Mouse (Mus musculus) c-Kit-positive CD71-positive TER-119-negative erythroid progenitor cells, embryonic 14.5 days (primary cell): ENCODE results near the gene Dido1.

Experiments
- DNase-seq: peaks from one replicate; pipeline ENCODE4 v3.0.0-alpha.2; 2013; ENCODE audit warnings: low read depth

Gene Dido1

GRCm38 (mm10) chr2:180709923-180710272, at the start of gene Dido1, which contains the start of gene Gid8:
Dido1 (minus strand) TSS chr2:180709999.
Gid8 (plus strand) TSS chr2:180710117.
- DNase-seq, result peak; percentile 95

- no peak for DNase-seq
Measured at GRCm38 (mm10) chr2:180758513-180759263, 48.9 kb upstream of the Dido1 start.

DNA sequence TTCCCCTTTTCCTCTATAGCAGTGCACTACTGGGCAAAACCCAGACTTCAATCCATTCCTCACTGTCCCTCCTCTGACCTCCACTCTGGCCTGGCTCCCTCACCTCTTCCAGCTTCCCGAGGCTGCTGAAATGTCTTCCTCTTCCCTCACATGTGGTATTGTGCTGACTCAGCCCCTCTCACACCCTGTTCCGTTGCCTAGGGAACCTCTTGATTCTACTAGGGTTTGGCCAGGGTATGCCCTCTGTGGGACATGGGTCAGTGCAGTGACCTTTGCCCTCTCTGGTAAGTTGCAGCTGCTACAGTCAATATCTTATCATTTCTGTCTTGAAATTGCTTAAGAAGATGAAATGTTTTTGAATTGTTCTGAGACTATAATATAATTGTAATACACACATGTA, 47.0 kb upstream of the Dido1 start:
- no peak for DNase-seq

DNA sequence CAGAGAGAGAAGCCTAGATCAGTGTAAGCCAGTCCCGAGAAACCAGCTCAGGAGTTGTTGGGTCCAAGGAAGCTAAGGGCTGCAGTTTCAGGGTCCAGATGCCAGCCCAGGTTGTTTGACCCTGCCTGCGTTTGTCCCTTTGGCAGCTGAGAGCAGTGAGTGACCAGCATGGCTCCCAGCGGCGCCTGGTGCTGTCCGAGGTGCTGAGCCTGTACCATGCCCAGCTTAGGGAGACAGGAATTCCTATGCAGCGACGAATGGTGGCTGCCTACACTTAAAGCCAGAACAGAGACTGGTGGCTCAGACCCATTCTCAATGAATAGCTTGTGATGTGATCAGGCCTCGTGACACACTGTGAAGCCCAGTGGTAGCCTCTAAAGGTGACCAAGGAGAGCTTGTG, 46.1 kb upstream of the Dido1 start:
- no peak for DNase-seq

GRCm38 (mm10) chr2:180754976-180755688, 45.3 kb upstream of the Dido1 start:
- DNase-seq, result no peak

DNA sequence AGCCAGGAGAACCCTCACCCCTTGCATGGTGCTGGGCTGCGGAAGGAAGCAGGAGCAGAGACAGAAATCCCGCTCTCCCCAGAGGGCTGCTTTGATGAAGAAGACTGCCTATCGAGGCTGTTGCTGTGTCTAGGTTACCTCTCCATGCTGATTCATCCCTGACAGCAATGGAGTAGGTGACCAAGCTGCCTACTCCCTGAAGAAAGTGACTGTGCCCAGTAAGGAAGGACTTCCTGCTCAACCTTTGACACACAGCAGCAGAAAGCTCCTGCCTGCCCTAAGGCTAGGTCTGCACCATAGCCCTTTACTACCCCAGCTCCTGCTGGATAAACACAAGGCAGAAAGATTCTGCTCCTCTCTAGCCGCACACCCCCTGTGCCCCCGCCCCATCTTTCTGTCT, 39.1 kb upstream of the Dido1 start:
- no peak for DNase-seq

- no peak for DNase-seq
Measured at GRCm38 (mm10) chr2:180746569-180747192, 36.9 kb upstream of the Dido1 start.

DNA sequence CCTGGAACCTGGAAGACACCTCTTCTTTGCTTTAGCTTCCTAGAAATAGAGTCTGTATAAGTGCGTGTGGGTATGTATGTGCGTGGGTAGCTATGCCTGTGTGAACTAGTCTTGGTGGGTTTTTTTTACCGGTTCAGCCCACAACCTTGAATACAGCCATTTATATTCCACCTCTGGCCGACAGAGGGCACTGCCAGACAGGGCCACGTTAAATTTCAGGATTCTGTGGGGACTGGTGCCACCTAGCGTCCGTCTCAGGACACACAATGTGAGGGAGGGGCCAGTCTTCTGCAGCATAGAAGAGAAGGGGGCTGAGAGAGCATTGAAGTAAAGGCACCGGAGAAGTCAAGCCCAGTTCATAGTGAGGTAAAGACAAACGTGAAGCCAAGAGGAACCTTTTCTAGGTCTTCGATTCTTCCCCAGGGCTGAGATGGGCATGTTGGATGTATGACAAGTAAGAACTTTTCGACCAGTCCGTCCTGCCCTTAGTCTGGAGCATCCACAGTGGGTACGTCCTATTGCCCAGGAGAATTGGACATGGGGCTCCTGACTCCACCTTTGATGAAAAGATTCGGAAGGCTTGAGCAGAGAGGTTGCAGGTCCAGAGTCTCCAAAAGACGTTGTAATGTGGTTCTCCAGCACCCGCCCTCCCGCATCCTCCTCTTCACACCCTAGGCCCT, 35.6 kb upstream of the Dido1 start:
- DNase-seq, result peak; percentile 71

DNA sequence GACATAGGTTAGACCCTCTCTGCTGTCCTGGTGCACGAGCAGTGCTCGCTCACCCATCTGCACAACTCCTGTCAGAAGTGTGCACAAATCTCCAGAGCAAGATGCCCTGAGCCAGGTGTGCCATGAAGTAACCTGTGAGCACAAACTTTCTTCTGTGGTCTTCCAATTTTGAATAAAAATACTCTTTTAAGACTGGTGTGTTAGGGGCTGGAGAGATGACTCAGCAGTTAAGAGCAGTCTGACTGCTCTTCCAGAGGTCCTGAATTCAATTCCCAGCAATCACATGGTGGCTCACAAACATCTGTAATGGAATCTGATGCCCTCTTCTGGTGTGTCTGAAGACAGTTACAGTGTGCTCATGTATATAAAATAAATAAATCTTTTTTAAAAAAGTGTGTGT, 33.5 kb upstream of the Dido1 start:
- DNase-seq, result no peak

GRCm38 (mm10) chr2:180742820-180743219, 33.0 kb upstream of the Dido1 start:
- no peak for DNase-seq

GRCm38 (mm10) chr2:180741421-180741820, 31.6 kb upstream of the Dido1 start:
- no peak for DNase-seq

- no peak for DNase-seq
Measured at GRCm38 (mm10) chr2:180740349-180740748, 30.6 kb upstream of the Dido1 start.

DNA sequence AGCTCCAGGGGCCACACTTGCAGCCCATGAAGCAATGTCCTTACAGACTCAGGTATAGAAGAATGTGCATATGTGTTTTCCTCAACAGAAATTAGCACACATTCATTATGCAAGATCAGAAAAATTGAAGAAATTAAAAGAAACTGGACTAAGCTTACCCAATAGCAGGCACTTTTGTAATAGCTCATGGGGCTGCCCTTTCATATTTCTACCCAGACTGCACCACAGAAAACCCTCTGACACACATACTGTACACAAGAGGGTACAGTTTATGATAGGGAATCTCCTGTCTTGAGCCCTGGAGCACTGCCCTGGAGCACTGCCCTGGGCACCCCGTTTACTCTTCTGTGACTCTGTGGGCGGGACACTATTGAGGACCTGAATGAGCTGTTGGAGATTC, 28.2 kb upstream of the Dido1 start:
- DNase-seq, result no peak

DNA sequence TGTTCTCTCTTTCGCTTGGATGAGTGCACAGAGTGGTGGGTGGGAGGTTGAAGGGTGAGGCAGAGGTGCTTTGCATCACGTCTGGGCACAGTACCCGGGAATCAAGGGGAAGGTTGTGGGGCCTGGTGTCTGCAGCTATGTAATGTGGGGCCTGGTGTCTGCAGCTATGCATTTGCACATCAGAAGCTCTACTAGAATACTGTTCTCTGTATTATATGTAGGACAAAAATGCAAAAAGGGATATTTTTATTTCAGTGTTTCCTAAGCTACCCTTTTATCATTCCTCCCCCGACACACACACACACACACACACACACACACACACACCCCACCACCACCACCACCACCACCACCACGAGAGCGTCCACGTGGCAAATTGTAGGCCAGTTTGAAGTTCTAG, 25.4 kb upstream of the Dido1 start:
- DNase-seq, result no peak

DNA sequence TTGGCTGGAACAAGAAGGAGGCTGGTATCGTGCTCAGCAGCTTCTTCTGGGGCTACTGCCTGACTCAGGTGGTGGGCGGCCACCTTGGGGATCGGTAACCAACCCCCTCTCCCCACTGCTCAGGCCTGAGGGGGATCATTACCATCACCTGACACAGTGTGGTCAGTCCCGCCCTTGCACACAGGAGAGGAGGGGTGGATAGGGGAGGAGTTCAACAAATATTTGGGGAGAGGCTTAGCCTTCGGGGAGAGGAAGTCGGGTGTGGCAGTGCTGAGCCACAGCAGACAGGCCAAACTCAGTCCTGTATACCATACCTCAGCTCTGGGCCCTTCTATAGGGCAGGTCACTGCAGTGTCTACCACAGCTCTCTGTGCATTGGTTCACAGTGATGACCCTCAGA, 22.2 kb upstream of the Dido1 start:
- no peak for DNase-seq

GRCm38 (mm10) chr2:180731036-180731435, 21.2 kb upstream of the Dido1 start:
- DNase-seq, result no peak

DNA sequence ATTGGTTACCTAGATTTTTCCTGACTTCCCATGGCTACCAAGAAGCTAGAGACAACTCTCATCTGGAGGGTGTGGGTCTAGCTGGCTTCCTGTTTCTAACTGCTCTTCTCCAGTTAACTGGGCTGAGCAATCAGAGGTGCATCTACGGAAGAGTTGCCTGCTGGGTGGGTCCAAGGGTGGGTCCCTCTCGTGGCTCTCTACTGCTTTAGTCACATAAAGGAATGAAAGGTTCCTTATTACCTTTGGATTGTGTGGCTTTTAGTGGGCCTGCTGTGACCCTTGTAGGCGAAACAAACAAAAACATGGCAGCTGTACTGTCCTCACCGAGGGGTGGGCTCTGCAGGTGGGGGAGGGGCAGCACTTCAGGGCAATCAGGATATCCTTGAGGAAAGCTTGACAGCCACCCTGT, 17.8 kb upstream of the Dido1 start:
- DNase-seq, result no peak

GRCm38 (mm10) chr2:180726658-180727442, 17.1 kb upstream of the Dido1 start:
- no peak for DNase-seq

GRCm38 (mm10) chr2:180725856-180726629, 16.2 kb upstream of the Dido1 start:
- no peak for DNase-seq

DNA sequence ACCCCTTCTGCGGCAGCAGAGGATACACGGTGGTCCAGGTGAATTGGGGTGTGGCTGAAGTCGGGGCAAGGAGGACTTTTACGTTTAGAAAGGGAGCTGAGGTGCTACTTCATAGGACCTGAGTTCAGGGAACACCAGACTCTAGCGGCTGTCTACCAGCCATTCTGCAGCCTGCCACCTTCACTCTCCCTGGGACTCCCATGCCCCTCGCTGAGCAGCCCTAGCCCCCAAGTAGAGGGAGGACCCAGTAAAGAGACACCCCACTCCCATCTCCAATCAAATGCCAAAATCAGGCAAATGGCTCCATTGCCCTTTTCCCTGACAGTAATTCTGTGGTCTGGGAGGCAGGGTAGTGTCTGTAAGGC, 15.6 kb upstream of the Dido1 start:
- DNase-seq, result no peak
